Mouse (Mus musculus) NIH3T3 (cell line): ENCODE measurements around the gene Brd1.
"Not testable (repeated sequence)": the region's sequence is repeated elsewhere in the genome, so short reads cannot be mapped to it uniquely, and the experiment has no call there.

Experiments used
- DNase-seq: peaks from one replicate; pipeline ENCODE4 v3.0.0-alpha.2; 2012; ENCODE audit warnings: low read depth

The Brd1 gene

DNA sequence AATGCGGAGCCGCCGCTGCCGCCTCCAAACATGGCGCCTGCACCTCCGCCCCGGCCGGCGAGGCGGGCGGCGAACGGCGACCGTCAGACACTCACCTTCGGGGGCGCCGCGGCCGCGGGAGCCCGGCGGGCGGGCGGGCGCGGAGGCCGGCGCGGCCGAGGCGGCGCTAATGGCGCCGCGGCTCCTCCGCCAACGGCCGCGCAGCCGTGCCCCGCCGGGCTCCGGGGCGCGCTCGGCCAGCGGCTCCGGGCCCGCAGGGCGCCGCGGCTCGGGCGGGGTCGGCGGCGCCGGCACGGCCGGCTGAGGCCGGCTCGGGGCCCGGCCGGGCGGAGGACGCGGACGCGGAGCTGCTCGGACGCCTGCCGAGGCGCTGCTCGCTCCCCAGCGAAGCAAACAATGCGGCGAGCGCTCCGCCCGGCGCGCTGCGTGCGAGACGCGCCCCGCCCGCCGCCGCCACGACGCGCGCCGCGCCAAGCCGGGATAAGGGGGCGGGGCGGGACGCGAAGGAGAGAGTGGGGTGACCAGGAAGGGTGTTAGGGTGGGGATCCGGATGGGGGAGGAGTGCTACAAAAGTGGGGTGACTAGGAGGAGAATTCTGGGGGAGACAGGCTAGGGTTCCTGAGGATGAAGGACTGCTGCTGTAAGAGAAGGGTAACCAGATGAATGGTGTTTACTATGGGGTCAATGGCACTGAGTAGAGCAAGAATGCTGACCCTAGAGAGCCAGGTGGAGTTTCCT lies at the start of gene Brd1:
Brd1 (minus strand) TSS at position 400 of the 738 bp plus-strand sequence.
- DNase-seq = peak; percentile 90

DNA sequence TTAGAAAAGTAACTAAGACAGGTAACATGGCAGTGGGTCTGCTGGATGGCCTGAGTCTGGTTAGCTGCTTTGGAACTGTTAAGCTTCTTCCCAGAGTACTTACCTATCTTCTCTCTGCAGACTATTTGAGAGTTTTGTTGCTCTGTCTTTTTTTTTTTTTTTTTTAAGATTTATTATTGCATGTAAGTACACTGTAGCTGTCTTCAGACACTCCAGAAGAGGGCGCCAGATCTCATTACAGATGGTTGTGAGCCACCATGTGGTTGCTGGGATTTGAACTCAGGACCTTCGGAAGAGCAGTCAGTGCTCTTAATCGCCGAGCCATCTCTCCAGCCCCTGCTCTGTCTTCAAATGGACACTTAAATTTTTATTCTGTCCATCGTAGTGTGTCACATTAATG lies 40.6 kb upstream of the Brd1 start:
- DNase-seq = not testable (repeated sequence)

DNA sequence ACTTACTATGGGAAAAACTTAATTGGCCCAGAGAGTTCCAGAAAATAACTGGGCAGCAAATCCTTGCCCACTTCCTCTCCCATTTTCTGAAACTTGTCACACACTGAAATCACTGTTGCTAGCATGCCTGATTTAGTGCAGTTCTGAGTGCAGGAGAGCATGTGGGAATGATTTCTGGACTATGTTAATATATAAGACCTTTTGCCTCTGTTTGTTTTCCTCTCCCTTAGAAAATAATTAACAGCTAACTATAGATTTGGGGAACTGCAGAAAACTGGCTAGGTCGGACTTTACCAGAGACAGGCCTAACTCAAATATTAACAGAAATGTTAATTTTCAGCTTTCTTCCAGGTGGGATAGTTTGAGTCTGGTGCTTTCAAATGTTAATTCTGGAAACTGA lies 34.5 kb upstream of the Brd1 start:
- no peak for DNase-seq

DNA sequence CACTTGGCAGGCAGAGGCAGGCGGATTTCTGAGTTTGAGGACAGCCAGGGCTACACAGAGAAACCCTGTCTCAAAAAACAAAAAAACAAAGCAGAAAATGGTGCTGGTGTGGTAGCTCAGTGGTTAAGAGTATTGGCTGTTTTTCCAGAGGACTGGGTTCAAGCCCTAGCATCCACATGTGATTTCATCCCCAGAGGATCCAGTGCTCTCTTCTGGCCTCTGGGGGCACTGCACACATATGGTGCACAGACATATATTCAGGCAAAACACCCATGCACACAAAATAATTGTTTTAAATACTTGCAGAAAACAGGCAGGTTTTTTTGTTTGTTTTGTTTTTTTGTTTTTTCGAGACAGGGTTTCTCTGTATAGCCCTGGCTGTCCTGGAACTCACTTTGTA lies 32.1 kb upstream of the Brd1 start:
- DNase-seq = not testable (repeated sequence)

DNA sequence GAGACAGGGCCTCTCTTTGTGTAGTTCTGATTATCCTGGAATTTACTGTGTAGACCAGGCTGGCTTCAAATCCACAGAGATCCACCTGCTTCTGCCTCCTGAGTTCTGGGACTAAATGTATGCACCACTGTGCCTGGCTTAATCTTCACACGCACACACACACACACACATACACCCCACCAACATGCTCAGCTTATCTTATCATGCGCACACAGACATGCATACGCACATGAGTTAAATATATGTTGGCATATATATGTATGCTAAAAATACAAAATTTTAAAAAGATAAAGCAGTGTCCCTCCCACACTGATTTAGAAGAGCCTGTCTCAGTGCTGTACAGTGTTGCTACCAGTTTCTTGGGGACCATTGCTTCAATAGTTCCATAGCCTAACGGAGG lies 27.5 kb upstream of the Brd1 start:
- DNase-seq = no peak

DNA sequence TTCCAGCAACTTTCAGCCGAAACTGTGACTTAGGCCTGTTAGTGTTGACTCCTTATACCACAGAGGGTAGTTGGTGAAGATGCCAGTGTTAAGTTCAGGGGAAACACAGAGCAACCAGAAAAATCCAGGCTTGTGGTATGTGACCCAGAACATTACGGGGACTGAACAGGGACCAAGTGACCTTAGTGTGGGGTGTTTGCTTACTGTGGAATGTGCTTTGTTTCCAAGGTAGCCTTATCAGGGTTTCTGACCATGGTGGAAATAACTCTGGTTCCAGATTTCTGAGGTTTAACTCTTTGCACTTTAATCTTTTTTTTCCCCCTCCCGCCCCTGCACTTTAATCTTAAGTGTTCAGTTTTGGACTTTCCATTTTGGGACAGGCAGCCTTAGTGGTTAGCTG lies 24.0 kb upstream of the Brd1 start:
- no peak for DNase-seq

DNA sequence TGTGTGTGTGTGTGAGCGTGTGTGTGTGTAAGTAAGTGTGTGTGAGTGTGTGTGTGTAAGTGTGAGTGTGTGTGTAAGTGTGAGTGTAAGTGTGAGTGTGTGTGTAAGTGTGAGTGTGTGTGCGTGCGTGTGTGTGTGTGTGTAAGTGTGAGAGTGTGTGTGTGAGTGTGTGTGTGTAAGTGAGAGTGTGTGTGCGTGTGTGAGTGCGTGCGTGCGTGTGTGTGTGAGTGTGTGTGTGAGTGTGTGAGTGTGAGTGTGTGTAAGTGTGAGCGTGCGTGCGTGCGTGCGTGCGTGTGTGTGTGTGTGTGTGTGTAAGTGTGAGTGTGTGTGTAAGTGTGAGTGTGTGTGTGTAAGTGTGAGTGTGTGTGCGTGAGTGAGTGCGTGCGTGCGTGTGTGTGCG lies 21.7 kb upstream of the Brd1 start:
- DNase-seq = no peak

DNA sequence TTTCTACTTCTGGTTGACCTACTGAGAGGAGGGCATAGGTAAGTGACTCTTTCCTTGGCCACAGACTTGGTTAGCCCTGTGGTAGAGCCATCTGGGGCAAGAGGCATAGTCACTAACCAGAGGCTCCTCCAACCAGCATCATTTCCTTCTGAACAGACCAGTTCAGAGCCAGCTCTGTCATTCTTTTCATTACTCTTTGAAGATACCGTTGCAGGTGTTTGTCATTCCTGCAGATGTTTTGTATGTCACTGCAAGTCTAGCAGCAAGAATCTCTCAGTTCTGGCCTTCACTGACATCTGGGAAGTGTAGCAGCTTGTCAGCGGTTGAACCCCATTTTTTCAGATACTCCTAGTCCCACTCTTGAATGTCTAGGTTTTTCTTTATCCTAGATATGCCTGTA lies 20.9 kb upstream of the Brd1 start:
- DNase-seq = no peak

DNA sequence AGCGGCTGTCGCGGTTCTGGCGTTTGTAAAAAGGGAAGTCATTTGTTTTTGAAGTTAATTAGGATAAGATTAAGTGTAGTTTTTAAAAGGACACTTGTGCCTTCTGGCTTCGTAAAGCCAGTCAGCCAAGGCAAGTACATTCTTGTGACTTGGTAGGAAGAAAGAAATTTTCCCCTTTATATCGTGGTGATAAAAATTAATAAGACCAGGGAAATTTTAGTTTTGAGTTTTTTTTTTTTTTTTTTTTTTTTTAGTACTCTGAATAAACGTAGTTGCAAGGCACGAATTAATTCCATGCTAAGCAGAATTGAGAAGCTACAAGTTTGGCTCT lies 18.3 kb upstream of the Brd1 start:
- no peak for DNase-seq

DNA sequence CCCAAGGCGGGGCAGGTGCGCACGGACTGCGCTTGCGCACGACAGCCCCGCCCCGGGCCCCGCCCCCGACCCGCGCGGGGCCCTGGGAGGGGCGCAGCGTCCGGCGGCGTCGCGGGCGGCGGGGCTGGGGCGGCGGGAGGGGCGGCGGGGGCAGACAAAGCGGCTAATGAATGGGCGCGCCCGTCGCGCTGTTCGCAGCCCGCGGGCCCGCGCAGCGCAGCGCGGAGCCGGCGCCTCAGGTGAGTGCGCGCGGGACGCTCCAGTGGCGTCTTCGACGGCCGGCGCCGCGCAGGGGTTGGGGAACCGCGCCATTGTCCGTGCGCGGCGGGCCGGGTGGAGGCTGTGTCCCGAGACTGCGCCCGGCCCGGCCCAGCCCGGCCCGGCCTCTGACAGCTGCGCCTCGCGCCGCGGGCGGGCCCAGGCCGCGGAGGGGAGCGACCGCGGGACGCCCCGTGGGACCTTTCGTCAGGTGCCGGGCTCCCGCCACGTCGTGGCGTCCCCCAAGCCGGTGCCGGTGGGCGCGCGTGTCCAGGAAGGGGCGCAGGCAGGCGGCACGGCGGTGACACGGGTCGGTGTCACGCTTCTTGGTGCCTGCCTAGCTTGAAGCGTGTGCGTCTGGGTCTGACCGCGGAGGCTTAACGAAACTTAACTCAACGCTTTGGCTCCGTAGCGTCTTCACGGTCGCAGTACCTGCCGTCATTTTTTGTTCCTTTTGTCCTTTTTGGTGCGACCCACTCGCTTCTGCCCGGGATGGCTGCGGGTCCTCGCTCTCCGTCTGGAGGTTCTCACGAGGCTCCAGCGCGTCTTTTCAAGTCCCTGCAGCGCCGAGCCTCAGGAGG lies 17.8 kb upstream of the Brd1 start, which contains the start of gene Zbed4:
Zbed4 (plus strand) TSS at position 97 of the 839 bp plus-strand sequence.
- DNase-seq = no peak

DNA sequence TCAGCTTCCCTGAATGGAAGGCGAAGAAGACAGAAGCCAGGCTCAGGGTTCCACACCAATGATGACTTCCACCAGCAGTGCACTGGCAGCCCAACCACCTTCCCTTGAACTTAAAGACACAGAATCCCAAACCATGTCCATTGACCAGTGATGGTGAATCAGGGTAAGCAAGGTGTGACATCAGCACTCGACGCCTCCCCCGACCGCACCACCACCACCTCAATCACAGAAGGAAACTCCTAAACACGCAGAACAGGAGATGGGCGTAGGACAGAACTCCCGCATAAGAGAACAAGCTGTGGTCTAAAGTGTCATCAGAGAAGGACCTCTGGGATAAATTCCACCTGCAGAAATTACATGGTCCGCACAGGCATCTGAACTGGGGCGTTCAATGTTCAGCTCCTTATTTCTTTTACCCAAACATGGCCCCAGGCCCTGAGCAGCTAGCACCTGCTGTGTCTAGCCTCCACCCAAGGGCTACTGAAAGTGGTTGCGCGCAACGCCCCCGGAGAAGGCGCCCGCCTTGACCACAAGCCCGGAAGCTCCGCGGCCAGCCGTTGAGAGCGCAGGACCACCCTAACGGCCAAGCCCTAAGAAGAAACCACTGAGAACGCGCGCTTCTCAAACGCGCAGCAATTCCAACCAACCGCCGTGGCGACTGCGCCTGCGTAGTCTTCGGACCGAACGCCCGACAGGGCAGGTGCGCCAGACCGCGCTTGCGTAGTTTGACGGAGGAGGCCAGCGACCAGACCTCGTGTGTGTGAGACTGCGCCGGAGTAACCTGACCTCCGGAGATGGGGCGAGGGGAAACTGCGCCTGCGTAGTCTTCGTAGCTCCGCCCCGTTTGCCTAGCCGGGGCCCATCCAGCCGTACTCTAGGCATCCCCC lies 16.9 kb upstream of the Brd1 start:
- peak; percentile 99 for DNase-seq

DNA sequence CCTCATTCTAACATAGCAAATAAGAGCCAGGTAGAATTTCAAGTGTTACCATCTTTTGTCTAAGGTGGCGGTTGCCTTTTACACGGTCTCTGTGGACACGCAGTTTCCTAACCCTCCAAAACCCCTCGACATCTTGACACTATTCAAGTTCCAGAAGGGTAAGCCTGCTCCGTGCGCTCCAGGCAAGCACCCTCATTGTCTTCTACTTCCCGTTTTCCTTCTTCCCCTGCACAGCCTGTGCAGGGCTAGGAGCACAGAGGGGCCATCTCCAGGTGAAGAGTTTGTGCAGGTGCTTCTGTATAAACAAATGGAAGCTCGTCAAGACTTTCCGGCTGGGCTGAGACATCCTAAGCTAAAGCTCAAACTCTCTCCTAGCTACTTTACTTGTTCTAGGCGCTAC lies 16.0 kb upstream of the Brd1 start:
- no peak for DNase-seq

DNA sequence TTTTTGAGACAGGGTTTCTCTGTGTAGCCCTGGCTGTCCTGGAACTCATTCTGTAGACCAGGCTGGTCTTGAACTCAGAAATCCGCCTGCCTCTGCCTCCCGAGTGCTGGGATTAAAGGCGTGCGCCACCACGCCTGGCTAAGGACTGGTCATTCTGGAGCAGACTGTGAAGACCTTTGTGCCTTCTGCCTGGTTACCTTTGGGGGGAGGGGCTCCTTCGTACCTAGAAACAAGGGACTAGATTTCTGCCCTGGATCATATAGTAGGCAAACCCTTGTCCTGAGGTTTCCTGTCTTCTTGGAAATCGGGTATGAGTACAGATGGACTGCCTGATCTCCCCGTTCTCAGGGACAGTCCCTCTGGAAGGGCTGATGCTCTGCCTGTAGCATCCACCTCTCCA lies 15.6 kb upstream of the Brd1 start:
- DNase-seq = not testable (repeated sequence)

DNA sequence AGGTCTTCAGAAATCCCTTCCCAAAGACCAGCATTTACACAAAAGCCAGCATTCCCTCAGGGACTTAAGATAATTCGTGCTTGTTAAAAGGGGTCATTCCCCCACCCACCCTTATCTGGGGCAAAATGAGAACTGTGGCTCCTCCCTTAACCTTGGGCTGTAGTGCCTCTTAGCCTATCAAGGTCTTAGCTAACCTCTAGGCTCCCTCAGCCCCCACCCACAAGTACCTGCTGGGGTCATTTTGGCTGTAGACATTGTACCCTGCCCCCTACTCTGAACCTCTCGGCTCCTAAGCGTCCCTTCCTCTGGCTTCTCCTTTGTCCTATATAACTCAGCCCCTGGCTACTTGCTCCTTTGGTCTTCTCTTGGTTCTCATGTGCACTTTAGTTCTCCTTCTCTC lies 11.9 kb upstream of the Brd1 start:
- no peak for DNase-seq

DNA sequence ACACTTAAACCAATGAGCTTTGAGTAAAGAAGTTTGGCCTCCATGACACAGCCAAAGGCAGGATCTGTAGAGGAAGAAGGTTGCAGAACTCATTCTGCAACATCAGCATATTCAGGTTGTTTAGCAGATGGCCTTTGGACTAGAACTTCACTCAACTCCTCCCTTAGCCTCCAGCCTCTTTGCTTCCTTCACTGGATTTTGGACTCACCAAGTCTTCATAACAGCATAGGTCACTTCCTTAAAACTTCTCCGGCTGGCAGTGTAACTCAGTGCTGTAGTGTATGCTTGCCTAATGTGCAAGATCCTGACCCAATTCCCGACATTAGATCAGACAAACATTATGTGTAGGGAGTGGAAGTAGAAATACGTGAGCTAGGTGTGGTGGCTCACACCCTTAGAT lies 11.3 kb upstream of the Brd1 start:
- DNase-seq = no peak

DNA sequence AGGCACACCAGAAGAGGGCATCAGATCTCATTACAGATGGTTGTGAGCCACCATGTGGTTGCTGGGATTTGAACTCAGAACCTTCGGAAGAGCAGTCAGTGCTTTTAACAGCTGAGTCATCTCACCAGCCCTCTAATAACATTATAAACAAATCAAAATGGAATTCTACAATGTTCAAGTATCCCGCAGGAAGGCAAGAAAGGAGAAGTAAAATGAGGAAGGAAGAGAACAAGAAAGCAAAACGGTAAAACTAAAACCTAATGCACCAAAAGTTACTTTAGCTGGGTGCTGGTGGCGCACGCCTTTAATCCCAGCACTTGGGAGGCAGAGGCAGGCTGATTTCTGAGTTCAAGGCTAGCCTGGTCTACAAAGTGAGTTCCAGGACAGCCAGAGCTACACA lies 9.3 kb upstream of the Brd1 start:
- DNase-seq = not testable (repeated sequence)

DNA sequence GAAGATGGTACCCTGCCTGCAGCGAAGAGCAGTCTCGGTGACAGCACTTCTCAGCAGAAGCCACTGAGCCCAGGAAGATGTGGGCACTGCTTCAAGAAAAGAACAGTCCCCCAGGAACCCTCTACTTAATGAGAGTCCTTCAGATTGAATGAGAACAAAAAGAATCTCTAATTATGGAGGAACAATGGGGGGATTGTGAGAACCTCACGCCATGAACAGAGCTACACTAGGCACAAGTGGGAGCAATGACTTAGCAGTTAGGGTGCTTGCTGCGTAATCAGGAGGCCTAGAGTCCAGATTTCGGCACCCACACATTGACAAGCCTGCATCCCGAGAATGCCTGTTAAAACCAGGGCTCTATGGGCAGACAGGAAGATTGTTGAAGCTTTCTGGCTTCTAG lies 7.3 kb upstream of the Brd1 start:
- no peak for DNase-seq

DNA sequence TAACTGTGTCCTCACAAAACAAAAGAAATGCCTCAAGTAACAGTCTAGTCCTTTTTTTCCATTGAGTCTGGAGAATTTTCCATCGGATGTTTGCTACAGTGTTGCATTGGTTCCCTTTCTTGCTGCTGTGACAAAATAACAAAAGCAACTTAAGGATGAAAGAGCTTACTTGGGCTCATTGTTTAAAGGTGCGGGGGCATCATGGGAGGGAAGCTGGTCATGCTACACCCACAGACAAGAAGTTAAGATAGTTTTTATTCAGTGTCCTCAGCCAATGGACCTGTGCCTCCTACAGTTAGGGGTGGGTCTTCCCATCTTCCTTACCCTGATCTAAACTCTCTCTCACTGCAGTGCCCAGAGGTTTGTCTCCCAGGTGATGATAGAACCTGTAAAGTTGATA lies 4.4 kb upstream of the Brd1 start:
- DNase-seq = no peak

DNA sequence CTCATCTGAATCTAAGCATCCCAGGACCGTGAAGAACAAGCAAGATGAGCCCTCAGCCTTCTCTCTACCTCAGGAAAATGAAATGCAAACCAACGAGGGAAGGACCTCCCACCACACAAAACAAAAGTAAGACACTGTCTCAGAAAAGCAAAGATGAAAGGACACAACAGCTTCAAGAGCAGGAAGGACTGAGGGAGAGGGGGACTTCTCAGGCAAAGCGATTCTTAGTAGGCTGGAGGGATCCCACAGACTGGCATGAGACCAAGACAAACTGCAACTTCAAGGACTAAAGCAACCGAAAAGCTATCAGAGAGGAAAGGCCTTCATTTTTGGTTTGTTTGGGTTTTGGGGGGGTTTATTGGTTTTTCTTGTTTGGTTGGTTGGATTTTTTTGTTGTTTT lies 2.1 kb upstream of the Brd1 start:
- DNase-seq = no peak

DNA sequence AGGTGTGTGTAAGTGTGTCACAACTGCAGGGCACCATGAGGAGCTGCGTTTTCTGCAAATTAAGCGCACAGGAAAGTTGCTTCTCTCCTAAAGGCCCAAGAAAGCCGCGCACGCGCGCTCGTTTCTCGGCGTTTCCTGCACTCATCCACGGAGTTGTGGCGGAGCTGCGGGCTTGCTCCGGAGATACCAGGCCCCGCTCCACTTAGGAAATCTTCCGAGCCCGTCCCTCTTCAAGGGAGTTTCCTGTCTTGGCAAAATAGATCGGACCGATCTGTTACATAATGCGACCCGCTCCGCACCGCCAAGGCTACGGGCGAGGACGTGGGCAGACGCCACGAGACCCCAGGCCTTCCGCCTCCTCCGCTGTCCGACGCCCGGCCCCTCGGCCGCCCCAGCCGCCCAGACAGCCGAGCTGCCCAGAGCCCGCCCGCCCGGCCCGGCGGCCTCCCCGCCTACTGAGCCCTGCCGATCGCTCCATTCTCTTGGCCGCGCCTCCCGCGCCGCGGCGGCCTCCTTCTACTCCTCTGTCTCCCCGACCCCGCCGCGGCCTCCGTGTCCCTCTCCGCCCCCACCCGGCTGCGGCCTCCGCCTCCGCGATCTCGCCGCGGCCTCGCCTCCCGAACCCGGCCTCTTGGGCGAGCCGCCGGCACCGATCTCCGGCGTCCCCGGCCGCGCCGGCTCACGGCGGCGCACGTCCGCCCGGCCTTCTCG lies 837 bp downstream of the Brd1 start:
- peak; percentile 76 for DNase-seq

DNA sequence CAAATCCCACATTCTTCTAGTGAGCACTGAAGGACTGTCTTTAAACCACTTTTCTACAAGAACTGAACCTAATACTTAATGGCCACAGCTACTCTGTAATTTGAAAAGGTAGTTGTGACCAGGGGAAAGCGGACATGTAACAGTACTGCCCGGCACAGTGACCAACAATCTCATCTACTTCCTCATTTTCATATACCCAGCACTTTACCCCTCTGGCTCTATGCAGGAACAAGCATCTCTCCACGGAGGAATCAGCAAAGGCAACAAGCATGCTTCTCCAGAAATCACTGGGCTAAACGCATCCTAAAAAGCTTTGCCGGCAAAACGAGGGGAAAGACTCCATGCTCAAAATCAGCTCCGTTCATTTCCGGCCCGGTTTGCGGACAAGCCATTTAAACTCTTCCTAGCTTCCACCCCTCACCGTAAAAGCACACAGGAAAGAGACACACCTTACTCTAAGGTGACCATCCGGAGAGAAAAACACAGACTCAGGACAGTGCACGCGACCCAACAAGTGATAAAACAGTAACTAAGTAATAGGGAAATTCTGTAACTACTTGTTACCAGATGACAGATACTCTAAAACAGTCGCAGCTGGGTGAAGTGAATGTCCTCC lies 1.5 kb downstream of the Brd1 start:
- DNase-seq = peak; percentile 17

DNA sequence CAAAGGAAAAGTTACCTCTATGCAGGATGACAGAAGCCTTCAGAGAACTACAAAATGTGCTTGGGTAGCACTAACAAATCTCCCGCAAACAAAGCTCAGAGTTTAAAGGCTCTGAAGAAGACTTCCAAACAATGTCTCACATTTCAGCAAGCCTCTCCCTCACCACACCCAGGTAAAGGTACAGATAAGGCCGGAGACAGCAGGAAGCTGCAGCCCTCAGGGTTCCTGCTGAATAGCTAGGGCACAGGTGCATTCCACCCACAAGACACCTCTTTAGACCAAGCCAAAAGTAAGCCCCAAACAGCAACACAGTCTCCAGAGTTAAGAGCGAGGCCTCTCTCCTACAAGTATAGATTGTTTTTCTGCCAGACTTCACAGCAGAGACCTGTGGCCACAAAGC lies 3.3 kb downstream of the Brd1 start:
- DNase-seq = no peak
